Mouse (Mus musculus) intestine, embryonic 14.5 days (tissue): ENCODE data around the gene Nans. TPM values are rescaled to one million over a fixed set of nuclear protein-coding genes. Genes with fewer than 3 reads are reported as not detected.

Source experiments
- ATAC-seq: fragments of 200-750 bp; cut with Nextera tagmentation; replicated peaks from 2 replicates; pipeline ENCODE4 v1.8.0; 2017; ENCODE audit warnings: low read depth, moderate number of reproducible peaks, moderate TSS enrichment, moderate library complexity; ENCODE audit not compliant: low FRiP score, low TSS enrichment
- DNase-seq: peaks from one replicate; pipeline ENCODE4 v3.0.0-alpha.2; 2018; ENCODE audit warnings: low spot score
- H3K27ac ChIP-seq: fragments of 300-500 bp; sonication (generic); 2 replicates; pipeline ENCODE4 v1.5.1; 2014; ENCODE audit warnings: low read depth, mild to moderate bottlenecking, control low read depth
- H3K27me3 ChIP-seq: fragments of 300-500 bp; sonication (generic); replicated peaks from 2 replicates; pipeline ENCODE4 v1.6.1; 2014; ENCODE audit warnings: low read length, control low read depth; ENCODE audit not compliant: control insufficient read depth, insufficient read depth
- H3K36me3 ChIP-seq: fragments of 300-500 bp; sonication (generic); 2 replicates; pipeline ENCODE4 v1.6.1; 2014; ENCODE audit warnings: low read length, control low read depth; ENCODE audit not compliant: control insufficient read depth, insufficient read depth
- H3K4me1 ChIP-seq: fragments of 300-500 bp; sonication (generic); replicated peaks from 2 replicates; pipeline ENCODE4 v1.6.1; 2014; ENCODE audit warnings: low read length, control low read depth, mixed read lengths; ENCODE audit not compliant: control insufficient read depth, insufficient read depth
- H3K4me2 ChIP-seq: fragments of 300-500 bp; sonication (generic); 2 replicates; pipeline ENCODE4 v1.6.1; 2014; ENCODE audit warnings: low read length
- H3K4me3 ChIP-seq: fragments of 300-500 bp; sonication (generic); 2 replicates; pipeline ENCODE4 v1.5.1; 2014; ENCODE audit warnings: low read depth, low read length, control low read depth, mixed read lengths
- H3K9ac ChIP-seq: fragments of 300-500 bp; sonication (generic); 2 replicates; pipeline ENCODE4 v1.6.1; 2014; ENCODE audit warnings: mild to moderate bottlenecking, low read length
- H3K9me3 ChIP-seq: fragments of 300-500 bp; sonication (generic); 2 replicates; pipeline ENCODE4 v1.6.1; 2016; ENCODE audit warnings: low read length, control low read depth; ENCODE audit not compliant: control insufficient read depth
- WGBS: fragments of 180-500 bp; shearing (Covaris S2); extraction: QIAGEN DNeasy Blood & Tissue Kit; methylation state at CpG from one replicate; pipeline ENCODE4 v1.1.7; 2014; 5-methylcytosine and 5-hydroxymethylcytosine counted together
- polyA plus RNA-seq: library from polyadenylated mRNA; unstranded; fragments of >200 nt; fragmentation: Nextera tagmentation; extraction: Ambion mirVana; gene quantifications from 2 replicates; pipeline ENCODE4 v1.2.1, GENCODE M21; 2014

The Nans gene
- polyA plus RNA-seq, 1 experiment from 2014 or later = 81.5 TPM

DNA sequence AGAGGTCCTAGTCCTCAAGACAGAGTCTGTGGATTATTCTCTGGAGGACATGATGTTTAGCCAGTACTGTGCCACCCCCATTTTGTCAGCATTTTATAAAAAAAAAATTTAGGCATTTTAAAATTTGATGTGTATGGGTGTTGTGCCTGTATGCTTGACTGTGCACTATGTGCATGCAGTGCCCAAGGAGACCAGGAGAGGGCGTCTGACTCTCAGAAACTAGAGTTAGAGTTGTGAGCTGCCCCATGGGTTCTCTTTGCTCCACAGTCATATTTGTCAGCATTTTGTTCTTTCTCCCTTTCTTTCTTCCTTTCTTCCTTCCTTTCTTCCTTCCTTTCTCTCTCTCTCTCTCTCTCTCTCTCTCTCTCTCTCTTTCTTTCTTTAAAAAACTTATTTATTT lies 55.3 kb downstream of the Nans start:
- ATAC-seq = no peak
- no peaks in the 10 kb centered on the region for H3K9me3 ChIP-seq
- H3K4me1 ChIP-seq = no peaks in the 10 kb centered on the region
- H3K4me2 ChIP-seq = no peak overlapping the region
- H3K27me3 ChIP-seq = no peaks in the 10 kb centered on the region
- H3K4me3 ChIP-seq = no peak overlapping the region
- no peaks in the 10 kb centered on the region for H3K36me3 ChIP-seq
- 19% methylated on average over 1 of the region's 1 CpGs for WGBS
- no peak overlapping the region for H3K27ac ChIP-seq
- DNase-seq = no peak
- H3K9ac ChIP-seq = no peak overlapping the region

DNA sequence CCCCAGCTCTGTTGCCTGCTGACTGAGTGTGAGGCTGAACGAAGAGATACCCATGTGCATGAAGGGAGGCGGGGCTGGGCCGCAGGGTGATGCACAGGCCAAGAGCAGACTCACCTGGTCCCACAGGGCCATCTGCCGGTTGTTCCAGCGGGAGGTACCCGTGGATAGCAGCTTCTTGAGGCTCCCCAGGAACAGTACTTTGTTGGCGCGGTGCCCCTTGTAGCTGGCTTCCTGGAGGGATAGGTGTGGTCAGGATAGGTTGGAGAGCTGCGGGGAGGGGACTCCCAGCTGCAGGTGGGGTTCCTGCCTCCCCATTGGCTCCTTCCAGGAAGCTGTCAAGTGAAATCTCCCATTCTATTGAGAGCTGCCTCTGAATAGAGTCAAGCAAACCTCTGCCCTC lies 56.5 kb downstream of the Nans start:
- 0 out of 2 replicates have a peak, but pooled peaks have one; percentile 48 for ATAC-seq
- Histone ChIP-seq H3K4me2 (no peak overlapping the region), H3K9me3 (no peaks in the 10 kb centered on the region), H3K27me3 (no peaks in the 10 kb centered on the region), H3K9ac (no peak overlapping the region), H3K36me3 (no peaks in the 10 kb centered on the region), H3K4me3 (no peak overlapping the region), H3K4me1 (no peaks in the 10 kb centered on the region), H3K27ac (no peak overlapping the region)
- DNase-seq = peak; percentile 59
- WGBS = 10% methylated on average over 9 of the region's 9 CpGs

DNA sequence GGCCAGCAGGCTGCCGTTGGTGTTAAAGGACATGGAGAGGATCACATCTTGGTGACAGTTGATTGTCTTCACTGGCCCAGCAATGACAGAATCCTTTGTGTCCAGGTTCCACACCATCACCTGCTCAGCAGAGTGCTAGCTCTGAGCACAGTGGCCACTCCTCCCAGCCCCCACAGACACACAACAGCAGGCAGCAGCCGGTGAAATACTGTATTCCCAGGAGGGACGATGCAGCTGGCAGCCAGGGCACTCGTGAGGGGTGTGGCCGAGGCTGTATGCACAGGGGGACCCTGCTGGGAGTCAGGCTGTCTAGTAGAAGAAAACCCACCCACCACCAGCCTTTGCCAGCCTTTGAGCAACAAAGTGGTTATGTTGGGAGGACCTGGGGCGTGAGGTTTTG lies 57.7 kb downstream of the Nans start:
- Histone ChIP-seq H3K4me3 (no peak overlapping the region), H3K9ac (no peak overlapping the region), H3K36me3 (no peaks in the 10 kb centered on the region), H3K4me1 (no peaks in the 10 kb centered on the region), H3K27ac (no peak overlapping the region), H3K9me3 (no peaks in the 10 kb centered on the region), H3K4me2 (no peak overlapping the region), H3K27me3 (no peaks in the 10 kb centered on the region)
- ATAC-seq = no peak
- WGBS = 45% methylated on average over 6 of the region's 6 CpGs
- no peak for DNase-seq

DNA sequence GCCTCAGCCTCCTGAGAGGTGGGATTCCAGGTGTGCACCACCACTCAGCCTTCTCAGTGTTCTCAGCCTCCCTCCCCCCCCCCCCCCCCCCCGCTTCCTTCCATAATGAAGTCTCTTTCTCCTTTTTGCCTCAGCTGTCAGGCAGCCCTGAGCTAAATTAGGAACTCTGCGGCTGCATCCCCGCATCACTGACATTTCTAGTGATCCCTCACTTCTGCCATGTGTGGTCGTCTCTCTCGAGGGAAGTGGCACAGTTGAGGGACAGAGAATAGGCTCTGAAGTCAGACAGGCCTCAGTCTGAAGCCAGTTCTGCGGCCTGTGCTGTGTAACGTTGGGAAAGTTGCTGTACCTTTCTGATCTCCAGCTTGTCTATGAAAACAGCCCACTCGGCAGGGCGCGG lies 60.9 kb downstream of the Nans start:
- no peak overlapping the region for H3K4me3 ChIP-seq
- WGBS = 79% methylated on average over 9 of the region's 10 CpGs
- no peaks in the 10 kb centered on the region for H3K36me3 ChIP-seq
- no peak overlapping the region for H3K27ac ChIP-seq
- no peaks in the 10 kb centered on the region for H3K4me1 ChIP-seq
- no peak overlapping the region for H3K9ac ChIP-seq
- no peaks in the 10 kb centered on the region for H3K9me3 ChIP-seq
- H3K4me2 ChIP-seq = no peak overlapping the region
- H3K27me3 ChIP-seq = no peaks in the 10 kb centered on the region
- ATAC-seq (no peak), DNase-seq (no peak)

DNA sequence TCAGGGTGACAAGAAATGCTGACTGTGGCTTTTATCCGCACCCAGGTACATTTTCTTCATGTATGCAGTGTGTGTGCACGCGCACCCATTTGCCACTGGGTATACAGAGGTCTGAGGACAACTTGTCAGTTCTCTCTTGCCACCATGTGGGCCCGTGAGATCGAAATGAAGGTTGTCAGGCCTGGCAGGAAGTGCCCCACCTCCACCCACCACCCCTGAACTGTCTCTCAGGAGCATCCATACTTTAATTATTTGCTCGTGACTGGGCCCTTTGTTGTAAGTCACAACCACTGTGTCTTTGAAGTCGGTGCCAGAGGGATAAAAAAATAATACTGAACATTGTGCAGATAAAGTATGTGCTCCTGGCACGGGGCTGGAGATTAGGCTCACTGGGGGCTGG lies 61.4 kb downstream of the Nans start:
- WGBS = 69% methylated on average over 8 of the region's 8 CpGs
- Histone ChIP-seq H3K27ac (no peak overlapping the region), H3K27me3 (no peaks in the 10 kb centered on the region), H3K36me3 (no peaks in the 10 kb centered on the region), H3K4me2 (no peak overlapping the region), H3K4me3 (no peak overlapping the region), H3K9ac (no peak overlapping the region), H3K9me3 (no peaks in the 10 kb centered on the region), H3K4me1 (no peaks in the 10 kb centered on the region)
- no peak for DNase-seq
- no peak for ATAC-seq

Other genes with a start within 250 kb of the Nans start
- gene Foxe1, start 145.6 kb upstream of the Nans start, polyA plus RNA-seq = not detected in 2 replicates
- 11.3 and 13.1 TPM in 2 replicates for gene Trmo, start 99.8 kb upstream of the Nans start, polyA plus RNA-seq
- 0.27 and 0.42 TPM in 2 replicates for gene Hemgn, start 75.7 kb upstream of the Nans start, polyA plus RNA-seq
- gene Anp32b, start 38.3 kb upstream of the Nans start, polyA plus RNA-seq = 259 and 261 TPM in 2 replicates
- 10.1 and 11.4 TPM in 2 replicates for gene Trim14, start 46.9 kb downstream of the Nans start, polyA plus RNA-seq
- 28.0 and 36.1 TPM in 2 replicates for gene Coro2a, start 113.0 kb downstream of the Nans start, polyA plus RNA-seq
- gene Tbc1d2, start 161.0 kb downstream of the Nans start, polyA plus RNA-seq = 3.5 and 4.8 TPM in 2 replicates